Mouse (Mus musculus): Measurements from ENCODE around the gene Tbx10. TPM values are rescaled to one million over a fixed set of nuclear protein-coding genes. Genes with fewer than 3 reads are reported as not detected.

The Tbx10 gene
- polyA plus RNA-seq, 2 experiments: 0.28 to 0.37 TPM

- H3K27me3 ChIP-seq (ENCODE audit: control insufficient read depth, insufficient read depth, low read length): no peaks in the 10 kb centered on the region
- H3K9me3 ChIP-seq (ENCODE audit: control insufficient read depth, low read length): no peaks in the 10 kb centered on the region
- H3K4me2 ChIP-seq (ENCODE audit: low read depth): peak overlapping the region; percentile 72
- peak overlapping the region; percentile 70 to 75 for H3K4me3 ChIP-seq (ENCODE audit: insufficient read depth in 1 of 2, low read depth in 2 of 2, low read length in 2 of 2)
- peak overlapping the region; percentile 82 for H3K27ac ChIP-seq
- 24% methylated on average over 17 of the region's 17 CpGs for WGBS (ENCODE audit: insufficient replicate concordance)
- DNase-seq (ENCODE audit: low read depth in 3 of 3, low spot score in 3 of 3): no peak
- H3K36me3 ChIP-seq (replicated peaks; ENCODE audit: control insufficient read depth, insufficient read depth, low read depth): peaks cover 2% of the 10 kb centered on the region; the same call in 1 of the 2 replicates
- peak overlapping the region; percentile 77 for H3K9ac ChIP-seq (replicated peaks)
- ATAC-seq (ENCODE audit: insufficient read depth): peak; percentile 15; the same call in 1 of the 2 replicates
- no peak for TF ChIP-seq CTCF (IDR thresholded peaks at IDR 0.05; ENCODE audit: low read depth)
- no peak for TF ChIP-seq EP300 (IDR thresholded peaks at IDR 0.05; ENCODE audit: low read depth)
- peaks cover 2 to 10% of the 10 kb centered on the region in 2 experiments; a peak in 2 of 4 replicates for H3K4me1 ChIP-seq (replicated peaks; ENCODE audit: control insufficient read depth in 2 of 2, insufficient read depth in 2 of 2, low read length in 1 of 2)
Observed at GRCm38 (mm10) chr19:4000949-4001525, 8.5 kb downstream of the Tbx10 start.

- 80% methylated on average over 5 of the region's 5 CpGs for WGBS (ENCODE audit: insufficient replicate concordance)
- Histone ChIP-seq H3K4me3 (ENCODE audit: insufficient read depth in 1 of 2, low read depth in 2 of 2, low read length in 2 of 2) (no peak overlapping the region), H3K4me1 (replicated peaks; ENCODE audit: control insufficient read depth in 2 of 2, insufficient read depth in 2 of 2, low read length in 1 of 2) (peaks cover 2 to 10% of the 10 kb centered on the region in 2 experiments; a peak in 2 of 4 replicates), H3K27ac (no peak overlapping the region), H3K9ac (replicated peaks) (no peak overlapping the region), H3K27me3 (ENCODE audit: control insufficient read depth, insufficient read depth, low read length) (no peaks in the 10 kb centered on the region), H3K4me2 (ENCODE audit: low read depth) (no peak overlapping the region), H3K9me3 (ENCODE audit: control insufficient read depth, low read length) (no peaks in the 10 kb centered on the region), H3K36me3 (replicated peaks; ENCODE audit: control insufficient read depth, insufficient read depth, low read depth) (peaks cover 3% of the 10 kb centered on the region)
- ATAC-seq (ENCODE audit: insufficient read depth) (no peak), DNase-seq (ENCODE audit: low read depth in 3 of 3, low spot score in 3 of 3) (no peak)
- TF ChIP-seq CTCF (IDR thresholded peaks at IDR 0.05; ENCODE audit: low read depth) (no peak), EP300 (IDR thresholded peaks at IDR 0.05; ENCODE audit: low read depth) (no peak)
Observed at GRCm38 (mm10) chr19:4001752-4002151, 9.2 kb downstream of the Tbx10 start.

GRCm38 (mm10) chr19:4003112-4003511 lies 10.6 kb downstream of the Tbx10 start, which contains the start of gene Doc2g:
Doc2g (plus strand) TSS chr19:4003313.
- no peaks in the 10 kb centered on the region for H3K9me3 ChIP-seq (ENCODE audit: control insufficient read depth, low read length)
- ATAC-seq (ENCODE audit: insufficient read depth): no peak
- DNase-seq (ENCODE audit: low read depth in 3 of 3, low spot score in 3 of 3): no peak
- H3K9ac ChIP-seq (replicated peaks): no peak within 1 kb of the TSS
- H3K4me2 ChIP-seq (ENCODE audit: low read depth): no peak within 1 kb of the TSS
- H3K4me1 ChIP-seq (replicated peaks; ENCODE audit: control insufficient read depth in 2 of 2, insufficient read depth in 2 of 2, low read length in 1 of 2): peaks cover 2 to 10% of the 10 kb centered on the region in 2 experiments; a peak in 2 of 4 replicates
- no peak within 1 kb of the TSS for H3K4me3 ChIP-seq (ENCODE audit: insufficient read depth in 1 of 2, low read depth in 2 of 2, low read length in 2 of 2)
- WGBS (ENCODE audit: insufficient replicate concordance): 57% methylated on average over 1 of the region's 1 CpGs
- peaks cover 17% of the 10 kb centered on the region for H3K36me3 ChIP-seq (replicated peaks; ENCODE audit: control insufficient read depth, insufficient read depth, low read depth)
- TF ChIP-seq EP300 (IDR thresholded peaks at IDR 0.05; ENCODE audit: low read depth) (no peak), CTCF (IDR thresholded peaks at IDR 0.05; ENCODE audit: low read depth) (no peak)
- no peaks in the 10 kb centered on the region for H3K27me3 ChIP-seq (ENCODE audit: control insufficient read depth, insufficient read depth, low read length)
- H3K27ac ChIP-seq: no peak within 1 kb of the TSS

GRCm38 (mm10) chr19:4003641-4004040 lies 11.1 kb downstream of the Tbx10 start:
- 56% methylated on average over 12 of the region's 12 CpGs for WGBS (ENCODE audit: insufficient replicate concordance)

GRCm38 (mm10) chr19:4004331-4004730 lies 11.8 kb downstream of the Tbx10 start:
- no peak for ATAC-seq (ENCODE audit: insufficient read depth)
- no peak overlapping the region for H3K4me2 ChIP-seq (ENCODE audit: low read depth)
- no peak for DNase-seq (ENCODE audit: low read depth in 3 of 3, low spot score in 3 of 3)
- peaks cover 28% of the 10 kb centered on the region for H3K36me3 ChIP-seq (replicated peaks; ENCODE audit: control insufficient read depth, insufficient read depth, low read depth)
- H3K9me3 ChIP-seq (ENCODE audit: control insufficient read depth, low read length): no peaks in the 10 kb centered on the region
- TF ChIP-seq CTCF (IDR thresholded peaks at IDR 0.05; ENCODE audit: low read depth): no peak
- TF ChIP-seq EP300 (IDR thresholded peaks at IDR 0.05; ENCODE audit: low read depth): no peak
- peaks cover 2 to 8% of the 10 kb centered on the region in 2 experiments; a peak in 2 of 4 replicates for H3K4me1 ChIP-seq (replicated peaks; ENCODE audit: control insufficient read depth in 2 of 2, insufficient read depth in 2 of 2, low read length in 1 of 2)
- no peak overlapping the region for H3K27ac ChIP-seq
- H3K27me3 ChIP-seq (ENCODE audit: control insufficient read depth, insufficient read depth, low read length): no peaks in the 10 kb centered on the region
- no peak overlapping the region for H3K4me3 ChIP-seq (ENCODE audit: insufficient read depth in 1 of 2, low read depth in 2 of 2, low read length in 2 of 2)
- H3K9ac ChIP-seq (replicated peaks): no peak overlapping the region
- WGBS (ENCODE audit: insufficient replicate concordance): 75% methylated on average over 15 of the region's 15 CpGs

More at GRCm38 (mm10) chr19:4003641-4004040, 11.1 kb downstream of the Tbx10 start:
- Histone ChIP-seq H3K4me1 (replicated peaks; ENCODE audit: control insufficient read depth in 2 of 2, insufficient read depth in 2 of 2, low read length in 1 of 2) (peaks cover 2 to 10% of the 10 kb centered on the region in 2 experiments; a peak in 2 of 4 replicates), H3K4me2 (ENCODE audit: low read depth) (no peak overlapping the region), H3K4me3 (ENCODE audit: insufficient read depth in 1 of 2, low read depth in 2 of 2, low read length in 2 of 2) (no peak overlapping the region), H3K27ac (no peak overlapping the region), H3K36me3 (replicated peaks; ENCODE audit: control insufficient read depth, insufficient read depth, low read depth) (peaks cover 22% of the 10 kb centered on the region), H3K9ac (replicated peaks) (no peak overlapping the region), H3K9me3 (ENCODE audit: control insufficient read depth, low read length) (no peaks in the 10 kb centered on the region), H3K27me3 (ENCODE audit: control insufficient read depth, insufficient read depth, low read length) (no peaks in the 10 kb centered on the region)
- ATAC-seq (ENCODE audit: insufficient read depth): no peak
- no peak for DNase-seq (ENCODE audit: low read depth in 3 of 3, low spot score in 3 of 3)
- TF ChIP-seq CTCF (IDR thresholded peaks at IDR 0.05; ENCODE audit: low read depth) (no peak), EP300 (IDR thresholded peaks at IDR 0.05; ENCODE audit: low read depth) (no peak)

Measured in liver, embryonic 14.5 days (tissue).